Mouse (Mus musculus) heart, embryonic 11.5 days (tissue): ENCODE results near the gene Ptpn3. TPM values are rescaled to one million over a fixed set of nuclear protein-coding genes. Genes with fewer than 3 reads are reported as not detected.

ENCODE experiments used
- ATAC-seq: fragments of 200-750 bp; cut with Nextera tagmentation; replicated peaks from 2 replicates; pipeline ENCODE4 v1.8.0; 2017; ENCODE audit warnings: moderate library complexity; ENCODE audit not compliant: insufficient number of reproducible peaks, low FRiP score, low TSS enrichment
- H3K27ac ChIP-seq: fragments of 300-500 bp; sonication (generic); 2 replicates; pipeline ENCODE4 v1.5.1; 2014; ENCODE audit warnings: mild to moderate bottlenecking, low read depth, low read length
- H3K27me3 ChIP-seq: fragments of 300-500 bp; sonication (generic); 2 replicates; pipeline ENCODE4 v1.6.1; 2014; ENCODE audit warnings: mild to moderate bottlenecking, low read length, mixed read lengths; ENCODE audit not compliant: control insufficient read depth, insufficient read depth
- H3K36me3 ChIP-seq: fragments of 300-500 bp; sonication (generic); 2 replicates; pipeline ENCODE4 v1.6.1; 2014; ENCODE audit warnings: mild to moderate bottlenecking, low read length, moderate library complexity, mixed read lengths; ENCODE audit not compliant: control insufficient read depth, insufficient read depth
- H3K4me1 ChIP-seq: fragments of 300-500 bp; sonication (generic); 2 replicates; pipeline ENCODE4 v1.6.1; 2014; ENCODE audit warnings: low read length; ENCODE audit not compliant: control insufficient read depth, insufficient read depth
- H3K4me2 ChIP-seq: fragments of 300-500 bp; sonication (generic); 2 replicates; pipeline ENCODE4 v1.6.1; 2014; ENCODE audit warnings: mild to moderate bottlenecking, moderate library complexity
- H3K4me3 ChIP-seq: fragments of 300-500 bp; sonication (generic); 2 replicates; pipeline ENCODE4 v1.5.1; 2014; ENCODE audit warnings: low read depth, low read length
- H3K9ac ChIP-seq: fragments of 300-500 bp; sonication (generic); 2 replicates; pipeline ENCODE4 v1.6.1; 2014; ENCODE audit warnings: mild to moderate bottlenecking, low read depth, low read length, moderate library complexity
- H3K9me3 ChIP-seq: fragments of 300-500 bp; sonication (generic); replicated peaks from 2 replicates; pipeline ENCODE4 v1.6.1; 2016; ENCODE audit warnings: low read length; ENCODE audit not compliant: control insufficient read depth
- WGBS: fragments of 180-500 bp; shearing (Covaris S2); extraction: QIAGEN DNeasy Blood & Tissue Kit; methylation state at CpG from one replicate; pipeline ENCODE4 v1.1.7; 2014; ENCODE audit not compliant: insufficient replicate concordance; 5-methylcytosine and 5-hydroxymethylcytosine counted together
- polyA plus RNA-seq: library from polyadenylated mRNA; unstranded; fragments of >200 nt; fragmentation: Nextera tagmentation; extraction: Ambion mirVana; gene quantifications from 2 replicates; pipeline ENCODE4 v1.2.1, GENCODE M21; 2014

Ptpn3 gene
- polyA plus RNA-seq, 1 experiment from 2014 or later: 1.7 TPM

- no peaks in the 10 kb centered on the region for H3K9me3 ChIP-seq
- H3K4me1 ChIP-seq: 0 out of 2 replicates have a peak, but pooled peaks cover 3% of the 10 kb centered on the region
- no peak for ATAC-seq
- H3K27me3 ChIP-seq: no peaks in the 10 kb centered on the region
- no peak overlapping the region for H3K4me3 ChIP-seq
- H3K4me2 ChIP-seq: no peak overlapping the region
- H3K9ac ChIP-seq: no peak overlapping the region
- 36% methylated on average over 23 of the region's 23 CpGs for WGBS
- no peaks in the 10 kb centered on the region for H3K36me3 ChIP-seq
- no peak overlapping the region for H3K27ac ChIP-seq
These were observed 19.1 kb upstream of the Ptpn3 start for GRCm38 (mm10) chr4:57320606-57321327.

GRCm38 (mm10) chr4:57318525-57319212 is 17.0 kb upstream of the Ptpn3 start:
- H3K27ac ChIP-seq: no peak overlapping the region
- H3K27me3 ChIP-seq: no peaks in the 10 kb centered on the region
- no peak for ATAC-seq
- no peak overlapping the region for H3K9ac ChIP-seq
- 0 out of 2 replicates have a peak, but pooled peaks cover 3% of the 10 kb centered on the region for H3K4me1 ChIP-seq
- WGBS: 40% methylated on average over 10 of the region's 10 CpGs
- H3K4me2 ChIP-seq: no peak overlapping the region
- H3K4me3 ChIP-seq: no peak overlapping the region
- H3K9me3 ChIP-seq: no peaks in the 10 kb centered on the region
- H3K36me3 ChIP-seq: no peaks in the 10 kb centered on the region

GRCm38 (mm10) chr4:57312256-57313166 is 10.9 kb upstream of the Ptpn3 start:
- Histone ChIP-seq H3K9me3 (no peaks in the 10 kb centered on the region), H3K27me3 (no peaks in the 10 kb centered on the region), H3K4me2 (no peak overlapping the region), H3K4me3 (no peak overlapping the region), H3K27ac (no peak overlapping the region), H3K9ac (no peak overlapping the region), H3K36me3 (no peaks in the 10 kb centered on the region), H3K4me1 (peaks cover 7% of the 10 kb centered on the region)
- WGBS: 65% methylated on average over 8 of the region's 8 CpGs
- ATAC-seq: no peak

GRCm38 (mm10) chr4:57311750-57312149 is 10.1 kb upstream of the Ptpn3 start:
- Histone ChIP-seq H3K4me1 (peaks cover 7% of the 10 kb centered on the region), H3K27ac (no peak overlapping the region)
- 87% methylated on average over 4 of the region's 4 CpGs for WGBS

GRCm38 (mm10) chr4:57308214-57309000 is 6.8 kb upstream of the Ptpn3 start:
- no peaks in the 10 kb centered on the region for H3K9me3 ChIP-seq
- no peak overlapping the region for H3K9ac ChIP-seq
- H3K4me1 ChIP-seq: peaks cover 7% of the 10 kb centered on the region
- H3K27ac ChIP-seq: no peak overlapping the region
- H3K27me3 ChIP-seq: no peaks in the 10 kb centered on the region
- ATAC-seq: no peak
- 34% methylated on average over 26 of the region's 26 CpGs for WGBS
- no peaks in the 10 kb centered on the region for H3K36me3 ChIP-seq
- peak overlapping the region; percentile 56 for H3K4me2 ChIP-seq
- H3K4me3 ChIP-seq: peak overlapping the region; percentile 13; the same call in 1 of the 2 replicates

More at GRCm38 (mm10) chr4:57311750-57312149, 10.1 kb upstream of the Ptpn3 start:
- H3K27me3 ChIP-seq: no peaks in the 10 kb centered on the region
- H3K9me3 ChIP-seq: no peaks in the 10 kb centered on the region
- H3K9ac ChIP-seq: no peak overlapping the region
- H3K4me3 ChIP-seq: no peak overlapping the region
- H3K4me2 ChIP-seq: no peak overlapping the region
- no peaks in the 10 kb centered on the region for H3K36me3 ChIP-seq
- no peak for ATAC-seq

GRCm38 (mm10) chr4:57307747-57308146 is 6.1 kb upstream of the Ptpn3 start:
- 66% methylated on average over 4 of the region's 4 CpGs for WGBS
- Histone ChIP-seq H3K4me2 (no peak overlapping the region), H3K9ac (no peak overlapping the region), H3K9me3 (no peaks in the 10 kb centered on the region), H3K27ac (no peak overlapping the region), H3K36me3 (no peaks in the 10 kb centered on the region), H3K4me3 (no peak overlapping the region), H3K27me3 (no peaks in the 10 kb centered on the region), H3K4me1 (peaks cover 7% of the 10 kb centered on the region)
- ATAC-seq: no peak

GRCm38 (mm10) chr4:57306260-57306659 is 4.6 kb upstream of the Ptpn3 start:
- no peak overlapping the region for H3K27ac ChIP-seq
- H3K9me3 ChIP-seq: no peaks in the 10 kb centered on the region
- no peak overlapping the region for H3K9ac ChIP-seq
- no peaks in the 10 kb centered on the region for H3K36me3 ChIP-seq
- WGBS: 70% methylated on average over 4 of the region's 4 CpGs
- no peak overlapping the region for H3K4me3 ChIP-seq
- H3K4me2 ChIP-seq: no peak overlapping the region
- no peak for ATAC-seq
- H3K4me1 ChIP-seq: peaks cover 7% of the 10 kb centered on the region
- H3K27me3 ChIP-seq: no peaks in the 10 kb centered on the region

- H3K9me3 ChIP-seq: no peaks in the 10 kb centered on the region
- H3K27ac ChIP-seq: no peak overlapping the region
- peaks cover 11% of the 10 kb centered on the region for H3K4me1 ChIP-seq
- ATAC-seq: no peak
- no peak overlapping the region for H3K4me2 ChIP-seq
- WGBS: 66% methylated on average over 7 of the region's 7 CpGs
- H3K36me3 ChIP-seq: no peaks in the 10 kb centered on the region
- H3K27me3 ChIP-seq: no peaks in the 10 kb centered on the region
- no peak overlapping the region for H3K9ac ChIP-seq
- H3K4me3 ChIP-seq: no peak overlapping the region
These were observed 4.0 kb upstream of the Ptpn3 start for GRCm38 (mm10) chr4:57305644-57306043.
